Mouse (Mus musculus): ENCODE measurements around the gene Dysf. TPM values are rescaled to one million over a fixed set of nuclear protein-coding genes. Genes with fewer than 3 reads are reported as not detected.

Gene Dysf
- polyA plus RNA-seq, 1 experiment from 2014 or later: 13.2 TPM

DNA sequence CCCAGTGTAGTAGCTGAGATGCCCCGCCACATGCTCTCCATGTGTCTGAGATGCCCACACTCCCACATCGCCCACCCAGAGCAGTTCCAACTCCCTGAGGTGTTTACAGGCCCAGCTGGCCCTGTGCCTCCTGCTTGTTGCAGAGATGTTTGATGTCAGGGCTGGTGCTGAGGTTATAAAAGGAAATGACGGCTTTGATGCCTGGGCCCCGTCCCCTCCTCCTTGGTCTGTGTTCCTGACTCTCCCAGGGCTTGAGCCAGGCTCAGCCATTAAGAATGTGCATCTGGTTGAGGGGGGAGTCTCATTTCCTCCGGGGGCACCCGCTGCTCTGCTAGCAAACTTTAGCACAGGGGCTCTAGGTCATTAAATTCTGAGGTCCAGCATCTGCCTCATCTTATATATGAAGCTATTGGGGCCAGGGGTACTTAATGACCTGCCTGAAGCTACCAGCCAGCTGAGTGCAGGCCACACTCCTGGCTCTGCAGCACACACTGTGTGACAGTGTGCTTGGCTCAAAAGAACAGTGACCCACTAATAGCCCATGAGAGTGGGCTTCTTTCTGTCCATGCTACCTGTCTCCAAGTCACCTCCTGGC is 183.4 kb downstream of the Dysf start:
- H3K4me1 ChIP-seq (ENCODE audit: control insufficient read depth, insufficient read depth, low read length): peaks cover 12% of the 10 kb centered on the region
- H3K27ac ChIP-seq (ENCODE audit: low read length): peak overlapping the region; percentile 30
- H3K4me2 ChIP-seq (ENCODE audit: low read depth, low read length): no peak overlapping the region
- H3K9me3 ChIP-seq (replicated peaks; ENCODE audit: control insufficient read depth, low read length): no peaks in the 10 kb centered on the region
- H3K9ac ChIP-seq (ENCODE audit: low read length): no peak overlapping the region
- no peak overlapping the region for H3K4me3 ChIP-seq (ENCODE audit: low read length)
- WGBS: 59% methylated on average over 6 of the region's 6 CpGs
- H3K36me3 ChIP-seq (ENCODE audit: control insufficient read depth, insufficient read depth): peaks cover 24% of the 10 kb centered on the region
- ATAC-seq (replicated peaks; ENCODE audit: extremely low read depth, insufficient read depth, low FRiP score): peak; percentile 31; the same call in 1 of the 2 replicates
- H3K27me3 ChIP-seq (ENCODE audit: control insufficient read depth, insufficient read depth, low read length): no peaks in the 10 kb centered on the region

DNA sequence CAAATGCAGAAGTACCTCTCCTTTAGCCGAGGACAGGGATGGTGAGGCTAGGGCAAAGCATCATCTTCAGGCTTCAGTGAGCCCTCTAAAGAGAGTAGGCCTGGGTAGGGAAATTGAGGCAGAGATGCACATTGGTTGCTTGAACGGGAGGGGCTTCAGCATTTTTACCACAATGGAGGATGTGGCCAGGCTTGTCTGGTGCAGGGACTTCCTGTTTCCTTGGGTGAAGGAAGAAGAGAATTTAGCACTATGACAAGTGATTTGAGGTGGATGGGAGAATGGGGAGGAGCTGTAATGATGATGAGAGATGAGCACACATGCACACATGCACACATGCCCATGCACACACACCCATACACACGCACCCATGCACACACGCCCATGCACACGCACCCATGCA is 188.1 kb downstream of the Dysf start:
- Histone ChIP-seq H3K27ac (ENCODE audit: low read length) (no peak overlapping the region), H3K27me3 (ENCODE audit: control insufficient read depth, insufficient read depth, low read length) (no peaks in the 10 kb centered on the region), H3K4me2 (ENCODE audit: low read depth, low read length) (no peak overlapping the region), H3K9me3 (replicated peaks; ENCODE audit: control insufficient read depth, low read length) (no peaks in the 10 kb centered on the region), H3K4me1 (ENCODE audit: control insufficient read depth, insufficient read depth, low read length) (peaks cover 7% of the 10 kb centered on the region), H3K4me3 (ENCODE audit: low read length) (no peak overlapping the region), H3K36me3 (ENCODE audit: control insufficient read depth, insufficient read depth) (peaks cover 36% of the 10 kb centered on the region; the same call in 1 of the 2 replicates), H3K9ac (ENCODE audit: low read length) (no peak overlapping the region)
- 88% methylated on average over 5 of the region's 5 CpGs for WGBS
- ATAC-seq (replicated peaks; ENCODE audit: extremely low read depth, insufficient read depth, low FRiP score): no peak

DNA sequence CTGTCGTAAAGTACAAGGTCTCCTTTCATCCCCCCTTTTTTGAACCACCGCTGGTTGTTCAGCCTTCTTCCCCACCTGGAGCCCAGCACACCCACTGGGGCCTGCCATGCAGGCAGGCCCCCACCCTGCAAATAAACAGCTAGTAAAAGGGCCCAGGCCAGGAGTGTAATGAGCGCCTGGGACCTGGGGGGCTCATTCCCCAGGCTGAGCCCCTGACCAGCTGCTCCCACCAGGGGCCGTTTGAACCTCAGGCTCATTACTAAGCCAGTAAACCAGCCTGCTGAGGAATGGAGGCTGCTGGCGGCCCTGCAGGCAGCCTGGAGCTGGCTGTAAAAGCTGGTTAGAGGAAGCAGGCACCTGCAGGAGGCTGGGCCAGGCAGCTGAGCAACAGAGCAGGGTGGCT is 189.4 kb downstream of the Dysf start:
- Histone ChIP-seq H3K4me2 (ENCODE audit: low read depth, low read length) (no peak overlapping the region), H3K4me1 (ENCODE audit: control insufficient read depth, insufficient read depth, low read length) (no peaks in the 10 kb centered on the region), H3K27ac (ENCODE audit: low read length) (no peak overlapping the region), H3K9ac (ENCODE audit: low read length) (no peak overlapping the region), H3K36me3 (ENCODE audit: control insufficient read depth, insufficient read depth) (peaks cover 36% of the 10 kb centered on the region; the same call in 1 of the 2 replicates), H3K9me3 (replicated peaks; ENCODE audit: control insufficient read depth, low read length) (no peaks in the 10 kb centered on the region), H3K4me3 (ENCODE audit: low read length) (no peak overlapping the region), H3K27me3 (ENCODE audit: control insufficient read depth, insufficient read depth, low read length) (no peaks in the 10 kb centered on the region)
- 68% methylated on average over 5 of the region's 5 CpGs for WGBS
- ATAC-seq (replicated peaks; ENCODE audit: extremely low read depth, insufficient read depth, low FRiP score): no peak

DNA sequence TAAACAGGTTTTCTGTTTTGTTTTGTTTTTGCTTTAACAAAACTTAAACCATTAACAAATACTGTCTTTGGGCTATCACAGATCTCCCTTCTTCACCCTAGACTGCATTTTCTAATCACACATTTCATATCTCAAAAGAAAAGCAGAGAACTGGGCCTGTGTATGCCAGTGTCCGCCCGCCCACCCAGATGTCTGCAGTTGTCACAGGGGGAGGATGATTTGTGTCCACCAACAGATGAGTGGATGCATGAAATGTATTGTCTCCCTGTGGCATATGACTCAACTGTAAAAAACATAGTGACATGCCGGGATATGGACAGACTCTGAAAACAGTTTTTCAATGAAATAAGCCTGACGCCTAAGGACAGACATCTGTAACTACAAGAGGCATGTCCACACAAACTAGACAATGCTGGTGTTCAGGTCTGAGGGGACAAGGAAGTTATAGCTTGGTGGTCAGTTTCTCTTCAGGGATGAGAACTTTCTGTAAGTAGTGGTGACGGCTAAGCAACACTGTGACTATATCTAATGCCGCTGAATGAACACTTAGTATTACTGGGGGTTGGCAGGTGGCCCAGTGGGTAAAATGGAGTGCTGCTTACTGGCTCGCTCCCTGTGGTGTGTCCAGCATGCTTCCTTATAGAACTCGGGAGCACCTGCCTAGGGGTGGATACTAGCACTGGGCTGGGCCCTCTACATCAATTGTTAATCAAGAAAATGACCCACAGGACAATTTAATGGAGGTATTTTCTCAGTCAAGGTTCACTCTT is 193.5 kb downstream of the Dysf start:
- H3K4me3 ChIP-seq (ENCODE audit: low read length): no peak overlapping the region
- 60% methylated on average over 8 of the region's 8 CpGs for WGBS
- no peaks in the 10 kb centered on the region for H3K4me1 ChIP-seq (ENCODE audit: control insufficient read depth, insufficient read depth, low read length)
- H3K4me2 ChIP-seq (ENCODE audit: low read depth, low read length): no peak overlapping the region
- H3K9ac ChIP-seq (ENCODE audit: low read length): no peak overlapping the region
- ATAC-seq (replicated peaks; ENCODE audit: extremely low read depth, insufficient read depth, low FRiP score): no peak; the same call in 1 of the 2 replicates
- no peaks in the 10 kb centered on the region for H3K27me3 ChIP-seq (ENCODE audit: control insufficient read depth, insufficient read depth, low read length)
- H3K36me3 ChIP-seq (ENCODE audit: control insufficient read depth, insufficient read depth): peaks cover 30% of the 10 kb centered on the region
- H3K27ac ChIP-seq (ENCODE audit: low read length): no peak overlapping the region
- no peaks in the 10 kb centered on the region for H3K9me3 ChIP-seq (replicated peaks; ENCODE audit: control insufficient read depth, low read length)

DNA sequence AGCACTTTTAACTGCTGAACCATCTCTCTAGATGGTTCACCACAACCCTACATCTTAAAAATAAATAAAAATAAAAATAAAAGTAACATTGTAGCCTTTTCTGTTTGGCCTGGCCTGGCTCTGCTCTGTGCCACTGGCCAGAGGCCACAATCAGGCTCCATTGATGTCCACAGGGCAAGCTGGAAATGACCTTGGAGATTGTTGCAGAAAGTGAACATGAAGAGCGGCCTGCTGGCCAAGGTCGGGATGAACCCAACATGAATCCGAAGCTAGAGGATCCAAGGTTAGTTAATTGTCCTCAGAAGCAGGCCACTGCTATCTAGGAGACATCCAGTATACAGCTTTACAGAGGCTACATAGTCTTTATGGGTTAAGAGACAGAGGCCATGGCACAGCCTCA is 197.2 kb downstream of the Dysf start:
- Histone ChIP-seq H3K9ac (ENCODE audit: low read length) (no peak overlapping the region), H3K27ac (ENCODE audit: low read length) (no peak overlapping the region), H3K36me3 (ENCODE audit: control insufficient read depth, insufficient read depth) (peaks cover 25% of the 10 kb centered on the region), H3K4me3 (ENCODE audit: low read length) (no peak overlapping the region), H3K27me3 (ENCODE audit: control insufficient read depth, insufficient read depth, low read length) (no peaks in the 10 kb centered on the region), H3K4me1 (ENCODE audit: control insufficient read depth, insufficient read depth, low read length) (peaks cover 6% of the 10 kb centered on the region; the same call in 1 of the 2 replicates), H3K9me3 (replicated peaks; ENCODE audit: control insufficient read depth, low read length) (no peaks in the 10 kb centered on the region), H3K4me2 (ENCODE audit: low read depth, low read length) (no peak overlapping the region)
- ATAC-seq (replicated peaks; ENCODE audit: extremely low read depth, insufficient read depth, low FRiP score): no peak
- WGBS: 88% methylated on average over 3 of the region's 3 CpGs

DNA sequence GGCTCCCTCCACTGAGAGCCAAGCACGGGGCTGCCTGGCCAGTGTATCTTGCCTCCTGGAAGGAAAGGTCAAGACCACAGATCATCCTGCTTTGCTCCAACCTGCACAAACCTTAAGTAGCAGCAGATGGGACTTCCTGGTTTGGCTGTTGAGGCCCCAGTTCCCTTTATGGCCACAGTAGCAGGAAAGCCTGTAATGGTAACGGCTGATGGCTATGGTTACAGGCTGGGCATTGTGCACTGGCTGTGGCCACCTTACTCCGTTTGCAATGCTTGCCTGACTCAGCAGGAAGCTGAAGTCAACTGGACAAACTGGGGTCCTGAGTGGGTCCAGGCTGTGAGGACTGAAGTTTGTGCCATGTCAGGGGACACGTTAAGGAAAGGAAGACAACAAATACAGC is 200.2 kb downstream of the Dysf start:
- Histone ChIP-seq H3K27ac (ENCODE audit: low read length) (no peak overlapping the region), H3K4me2 (ENCODE audit: low read depth, low read length) (no peak overlapping the region), H3K4me3 (ENCODE audit: low read length) (no peak overlapping the region), H3K27me3 (ENCODE audit: control insufficient read depth, insufficient read depth, low read length) (no peaks in the 10 kb centered on the region), H3K4me1 (ENCODE audit: control insufficient read depth, insufficient read depth, low read length) (peaks cover 6% of the 10 kb centered on the region; the same call in 1 of the 2 replicates), H3K9me3 (replicated peaks; ENCODE audit: control insufficient read depth, low read length) (no peaks in the 10 kb centered on the region), H3K36me3 (ENCODE audit: control insufficient read depth, insufficient read depth) (peaks cover 21% of the 10 kb centered on the region), H3K9ac (ENCODE audit: low read length) (no peak overlapping the region)
- no peak for ATAC-seq (replicated peaks; ENCODE audit: extremely low read depth, insufficient read depth, low FRiP score)
- WGBS: 77% methylated on average over 4 of the region's 4 CpGs

DNA sequence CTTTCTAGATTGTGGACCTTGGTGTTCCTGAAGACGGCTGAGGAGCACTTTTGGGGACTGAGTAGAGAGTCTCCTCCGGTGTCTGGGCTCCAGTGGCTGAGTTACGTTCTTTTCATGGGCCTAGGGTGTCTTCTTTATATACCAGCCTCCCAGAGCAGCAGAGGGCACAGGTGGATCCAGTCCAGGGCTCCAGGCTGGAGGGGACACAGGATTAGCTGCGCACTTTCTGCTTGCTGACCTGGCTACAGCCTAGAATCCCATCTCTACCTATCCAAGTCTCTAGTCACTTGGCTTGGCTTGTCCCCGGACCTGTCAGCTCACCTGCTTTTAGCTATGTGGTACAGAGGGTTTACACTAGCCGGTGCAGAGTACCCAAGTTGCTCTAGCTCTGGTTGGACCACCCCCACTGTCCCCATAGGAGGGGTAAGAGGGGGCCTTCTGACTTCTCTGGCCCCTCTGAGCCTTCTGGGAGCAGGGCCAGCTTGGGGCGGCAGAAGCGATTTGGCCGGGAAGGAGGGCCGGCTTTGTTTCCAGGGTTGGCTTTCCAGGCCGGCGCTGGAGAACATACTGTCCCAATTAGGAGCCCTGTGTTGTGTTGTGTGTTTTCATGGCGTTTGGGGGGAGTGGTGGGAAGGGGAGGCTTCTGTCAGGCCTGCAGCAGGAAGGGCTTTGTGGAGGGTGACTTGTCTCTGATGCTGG is 201.5 kb downstream of the Dysf start:
- Histone ChIP-seq H3K27ac (ENCODE audit: low read length) (peak overlapping the region; percentile 34; the same call in 1 of the 2 replicates), H3K9ac (ENCODE audit: low read length) (peak overlapping the region; percentile 11; the same call in 1 of the 2 replicates)
- ATAC-seq (replicated peaks; ENCODE audit: extremely low read depth, insufficient read depth, low FRiP score): peak; percentile 67

DNA sequence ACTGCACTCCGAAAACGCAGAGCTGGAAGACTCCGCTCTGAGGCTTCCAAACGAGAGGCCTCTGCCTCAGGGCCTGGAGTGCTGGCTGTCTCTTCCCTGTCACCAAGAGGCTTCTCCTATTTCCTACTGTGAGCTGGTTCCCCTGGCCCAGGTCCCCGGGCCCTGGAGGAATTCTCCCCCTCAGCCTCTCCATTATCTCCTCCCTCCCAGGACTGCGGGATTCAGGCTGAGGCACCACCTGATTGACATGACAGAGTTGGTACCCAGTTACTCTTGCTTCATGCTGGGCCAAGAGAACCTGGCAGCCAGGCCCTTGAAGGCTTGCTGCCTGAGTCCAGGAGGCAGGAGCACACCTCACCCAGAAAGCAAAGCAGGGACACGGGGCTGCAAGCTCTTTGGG is 203.1 kb downstream of the Dysf start:
- Histone ChIP-seq H3K9ac (ENCODE audit: low read length) (no peak overlapping the region), H3K4me3 (ENCODE audit: low read length) (no peak overlapping the region), H3K4me2 (ENCODE audit: low read depth, low read length) (no peak overlapping the region), H3K4me1 (ENCODE audit: control insufficient read depth, insufficient read depth, low read length) (peaks cover 6% of the 10 kb centered on the region; the same call in 1 of the 2 replicates), H3K36me3 (ENCODE audit: control insufficient read depth, insufficient read depth) (peaks cover 14% of the 10 kb centered on the region), H3K9me3 (replicated peaks; ENCODE audit: control insufficient read depth, low read length) (no peaks in the 10 kb centered on the region), H3K27me3 (ENCODE audit: control insufficient read depth, insufficient read depth, low read length) (no peaks in the 10 kb centered on the region), H3K27ac (ENCODE audit: low read length) (no peak overlapping the region)
- no peak for ATAC-seq (replicated peaks; ENCODE audit: extremely low read depth, insufficient read depth, low FRiP score)
- 60% methylated on average over 7 of the region's 7 CpGs for WGBS

More for the DNA sequence above, 201.5 kb downstream of the Dysf start:
- no peaks in the 10 kb centered on the region for H3K27me3 ChIP-seq (ENCODE audit: control insufficient read depth, insufficient read depth, low read length)
- H3K4me2 ChIP-seq (ENCODE audit: low read depth, low read length): no peak overlapping the region
- H3K4me3 ChIP-seq (ENCODE audit: low read length): no peak overlapping the region
- H3K36me3 ChIP-seq (ENCODE audit: control insufficient read depth, insufficient read depth): peaks cover 21% of the 10 kb centered on the region
- H3K4me1 ChIP-seq (ENCODE audit: control insufficient read depth, insufficient read depth, low read length): peaks cover 6% of the 10 kb centered on the region; the same call in 1 of the 2 replicates
- H3K9me3 ChIP-seq (replicated peaks; ENCODE audit: control insufficient read depth, low read length): no peaks in the 10 kb centered on the region
- 67% methylated on average over 13 of the region's 13 CpGs for WGBS

DNA sequence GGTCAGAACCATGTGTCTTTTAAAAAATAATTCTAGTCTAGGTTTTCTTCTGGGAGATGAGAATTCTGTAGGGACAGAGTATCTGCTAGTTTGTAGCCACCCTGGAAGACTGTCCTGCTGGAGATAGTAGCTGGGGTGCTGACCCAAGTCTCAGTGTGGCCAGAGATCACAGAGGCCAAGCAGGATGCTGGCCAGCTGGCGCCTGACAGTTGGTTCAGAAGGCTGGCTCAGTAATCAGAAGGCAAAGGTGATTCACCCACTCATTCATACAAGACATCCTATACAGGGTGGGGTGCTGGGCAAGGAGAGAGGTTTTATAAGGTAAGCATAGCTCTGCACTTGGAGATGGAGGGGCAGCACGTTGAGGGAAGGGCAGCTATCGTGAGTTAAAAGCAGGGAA is 204.7 kb downstream of the Dysf start:
- Histone ChIP-seq H3K9ac (ENCODE audit: low read length) (no peak overlapping the region), H3K27ac (ENCODE audit: low read length) (no peak overlapping the region), H3K4me3 (ENCODE audit: low read length) (no peak overlapping the region), H3K4me2 (ENCODE audit: low read depth, low read length) (no peak overlapping the region), H3K36me3 (ENCODE audit: control insufficient read depth, insufficient read depth) (0 out of 2 replicates have a peak, but pooled peaks cover under 1% of the 10 kb centered on the region), H3K9me3 (replicated peaks; ENCODE audit: control insufficient read depth, low read length) (no peaks in the 10 kb centered on the region), H3K4me1 (ENCODE audit: control insufficient read depth, insufficient read depth, low read length) (peaks cover 6% of the 10 kb centered on the region; the same call in 1 of the 2 replicates), H3K27me3 (ENCODE audit: control insufficient read depth, insufficient read depth, low read length) (no peaks in the 10 kb centered on the region)
- no peak for ATAC-seq (replicated peaks; ENCODE audit: extremely low read depth, insufficient read depth, low FRiP score)
- WGBS: 53% methylated on average over 3 of the region's 3 CpGs
